Mouse (Mus musculus) CH12.LX (cell line): ENCODE data around the gene Taldo1. TPM values are rescaled to one million over a fixed set of nuclear protein-coding genes. Genes with fewer than 3 reads are reported as not detected.

Experiments used
- DNase-seq: peaks from one replicate; pipeline ENCODE4 v3.0.0-alpha.2; 2013; ENCODE audit errors: extremely low read depth
- H3K27ac ChIP-seq: 2 replicates; pipeline ENCODE4 v1.5.1; 2012; ENCODE audit warnings: low read depth, mild to moderate bottlenecking, control low read depth, moderate library complexity; ENCODE audit not compliant: insufficient read depth
- H3K27me3 ChIP-seq: replicated peaks from 2 replicates; pipeline ENCODE3; 2012; ENCODE audit warnings: inconsistent platforms
- H3K36me3 ChIP-seq, 2 experiments: replicated peaks in 1 of 2; 2 replicates each; pipeline versions ENCODE3 to v1.6.1; 2012; ENCODE audit warnings: inconsistent platforms in 1 of 2, low read length in 1 of 2, mild to moderate bottlenecking in 1 of 2, mixed read lengths in 1 of 2, moderate library complexity in 1 of 2; ENCODE audit not compliant: control insufficient read depth in 1 of 2, insufficient read depth in 1 of 2
- H3K4me1 ChIP-seq, 2 experiments: 2 replicates each; pipeline ENCODE4 v1.6.1; 2012; ENCODE audit warnings: inconsistent platforms in 1 of 2, moderate library complexity in 1 of 2; ENCODE audit not compliant: insufficient read depth in 2 of 2, control insufficient read depth in 1 of 2
- H3K4me2 ChIP-seq: 2 replicates; pipeline ENCODE4 v1.6.1; 2012; ENCODE audit warnings: low read depth, mild to moderate bottlenecking, control low read depth; ENCODE audit not compliant: poor library complexity, insufficient read depth, severe bottlenecking
- H3K4me3 ChIP-seq, 3 experiments: fragments of 150-350 bp in 1 of 3; sonication (generic) in 1 of 3; replicated peaks in 1 of 3; 2 replicates each; pipeline versions ENCODE3 to v1.5.1; 2011 to 2012; ENCODE audit warnings: low read depth in 2 of 3, low read length in 2 of 3, mild to moderate bottlenecking in 2 of 3, moderate library complexity in 2 of 3, control low read depth in 1 of 3, improper control_type of control experiment in 1 of 3, inconsistent platforms in 1 of 3, mixed read lengths in 1 of 3; ENCODE audit not compliant: poor library complexity in 1 of 3
- H3K79me2 ChIP-seq: replicated peaks from 2 replicates; pipeline ENCODE4 v1.6.1; 2012; ENCODE audit warnings: mild to moderate bottlenecking, moderate library complexity; ENCODE audit not compliant: control insufficient read depth, poor library complexity, insufficient read depth, severe bottlenecking; ENCODE audit errors: extremely low read depth
- H3K9ac ChIP-seq: 2 replicates; pipeline ENCODE4 v1.6.1; 2012; ENCODE audit warnings: low read depth, mild to moderate bottlenecking, control low read depth, moderate library complexity; ENCODE audit not compliant: insufficient read depth
- H3K9me3 ChIP-seq: replicated peaks from 2 replicates; pipeline ENCODE3; 2012; ENCODE audit warnings: low read length, inconsistent platforms, mixed read lengths
- BHLHE40 ChIP-seq: IDR thresholded peaks from 2 replicates; pipeline ENCODE4 v1.6.1; 2011; ENCODE audit warnings: mild to moderate bottlenecking, low read depth, low read length, improper control_type of control experiment
- CHD1 ChIP-seq: IDR thresholded peaks from 2 replicates; pipeline ENCODE4 v1.6.1; 2012; ENCODE audit warnings: low read depth, low read length, improper control_type of control experiment, inconsistent platforms
- CTCF ChIP-seq, 2 experiments: IDR thresholded peaks in 1 of 2; conservative IDR thresholded peaks in 1 of 2; 2 replicates each; pipeline ENCODE4 v1.5.1; 2011 to 2012; ENCODE audit warnings: low read depth in 2 of 2, low read length in 2 of 2, improper control_type of control experiment in 1 of 2, inconsistent platforms in 1 of 2, mild to moderate bottlenecking in 1 of 2, moderate library complexity in 1 of 2
- E2F4 ChIP-seq: IDR thresholded peaks from 2 replicates; pipeline ENCODE4 v1.6.1; 2011; ENCODE audit warnings: low read depth, low read length, improper control_type of control experiment; ENCODE audit not compliant: insufficient replicate concordance
- ELF1 ChIP-seq: IDR thresholded peaks from 2 replicates; pipeline ENCODE4 v1.6.1; 2014; ENCODE audit warnings: low read depth, mild to moderate bottlenecking, inconsistent platforms, low read length, improper control_type of control experiment
- EP300 ChIP-seq: IDR thresholded peaks from 2 replicates; pipeline ENCODE4 v1.6.1; 2011; ENCODE audit warnings: low read length, improper control_type of control experiment
- ETS1 ChIP-seq: conservative IDR thresholded peaks from 2 replicates; pipeline ENCODE4 v1.6.1; 2012; ENCODE audit warnings: low read depth, mild to moderate bottlenecking, inconsistent platforms, low read length, improper control_type of control experiment, moderate library complexity
- GABPA ChIP-seq: IDR thresholded peaks from 2 replicates; pipeline ENCODE4 v1.6.1; 2012; ENCODE audit warnings: low read depth, low read length, improper control_type of control experiment, inconsistent platforms; ENCODE audit not compliant: insufficient replicate concordance
- HCFC1 ChIP-seq: IDR thresholded peaks from 2 replicates; pipeline ENCODE4 v1.6.1; 2012; ENCODE audit warnings: low read depth, mild to moderate bottlenecking, inconsistent platforms, low read length, improper control_type of control experiment
- IRF4 ChIP-seq: IDR thresholded peaks from 2 replicates; pipeline ENCODE4 v1.6.1; 2014; ENCODE audit warnings: low read depth, mild to moderate bottlenecking, inconsistent platforms, low read length, improper control_type of control experiment
- MAFK ChIP-seq: IDR thresholded peaks from 2 replicates; pipeline ENCODE4 v1.6.1; 2011; ENCODE audit warnings: low read length, improper control_type of control experiment; ENCODE audit not compliant: insufficient replicate concordance
- MXI1 ChIP-seq: IDR thresholded peaks from 2 replicates; pipeline ENCODE4 v1.6.1; 2011; ENCODE audit warnings: mild to moderate bottlenecking, low read depth, low read length, improper control_type of control experiment
- NELFE ChIP-seq: IDR thresholded peaks from 2 replicates; pipeline ENCODE4 v1.6.1; 2011; ENCODE audit warnings: low read depth, low read length, improper control_type of control experiment
- POLR2A ChIP-seq: IDR thresholded peaks from 2 replicates; pipeline ENCODE4 v1.6.1; 2011; ENCODE audit warnings: low read depth, mild to moderate bottlenecking, improper control_type of control experiment, low read length
- RAD21 ChIP-seq: IDR thresholded peaks from 2 replicates; pipeline ENCODE4 v1.6.1; 2011; ENCODE audit warnings: low read depth, mild to moderate bottlenecking, low read length, improper control_type of control experiment, moderate library complexity
- RCOR1 ChIP-seq: conservative IDR thresholded peaks from 2 replicates; pipeline ENCODE4 v1.6.1; 2012; ENCODE audit warnings: low read depth, mild to moderate bottlenecking, inconsistent platforms, low read length, improper control_type of control experiment
- SMC3 ChIP-seq: IDR thresholded peaks from 2 replicates; pipeline ENCODE4 v1.6.1; 2011; ENCODE audit warnings: low read depth, low read length, improper control_type of control experiment
- TCF12 ChIP-seq: IDR thresholded peaks from 2 replicates; pipeline ENCODE4 v1.6.1; 2014; ENCODE audit warnings: low read depth, mild to moderate bottlenecking, inconsistent platforms, low read length, improper control_type of control experiment
- USF2 ChIP-seq: conservative IDR thresholded peaks from 2 replicates; pipeline ENCODE4 v1.6.1; 2011; ENCODE audit warnings: low read depth, low read length, improper control_type of control experiment
- ZMIZ1 ChIP-seq: IDR thresholded peaks from 2 replicates; pipeline ENCODE4 v1.6.1; 2012; ENCODE audit warnings: low read depth, mild to moderate bottlenecking, inconsistent platforms, low read length, improper control_type of control experiment
- ZNF384 ChIP-seq: IDR thresholded peaks from 2 replicates; pipeline ENCODE4 v1.6.1; 2012; ENCODE audit warnings: low read depth, low read length, improper control_type of control experiment, inconsistent platforms
- dilution Hi-C: fragments of 300-500 bp; cut with MboI; formaldehyde crosslinking; loops from 2 replicates; pipeline ENCODE4 v1.14.3; 2020; ENCODE audit warnings: low sequenced_read_pairs; ENCODE audit not compliant: extremely low pct_unique_long_range_greater_than_20kb, extremely low pct_ligation_motif_present
- in situ Hi-C: fragments of 300-500 bp; cut with MboI; formaldehyde crosslinking; loops from 3 replicates; pipeline ENCODE4 v1.14.3; 2019; ENCODE audit warnings: low sequenced_read_pairs, low pct_ligation_motif_present, low pct_unique_long_range_greater_than_20kb, mixed read lengths
- polyA plus RNA-seq: library from polyadenylated mRNA; unstranded; fragments of >175 nt; gene quantifications from 2 replicates; pipeline ENCODE4 v1.2.1, GENCODE M21; 2012; ENCODE audit warnings: low read depth; ENCODE audit not compliant: insufficient read length
- total RNA-seq, 2 experiments: library from RNA; depleted of rRNA; stranded (reverse); fragments of 300-350 nt in 1 of 2; fragments of >200 nt in 1 of 2; gene quantifications; 2 replicates each; pipeline ENCODE4 v1.2.3; 2012 to 2014

The Taldo1 gene
- total and polyA plus RNA-seq, 3 experiments, result 129 to 228 (median 188) TPM

- TF ChIP-seq TCF12, result no peak
- TF ChIP-seq ELF1, result no peak
- no peak for TF ChIP-seq MXI1
- no peaks in the 10 kb centered on the region for H3K9me3 ChIP-seq
These were observed 18.4 kb upstream of the Taldo1 start for GRCm38 (mm10) chr7:141373611-141374010.

DNA sequence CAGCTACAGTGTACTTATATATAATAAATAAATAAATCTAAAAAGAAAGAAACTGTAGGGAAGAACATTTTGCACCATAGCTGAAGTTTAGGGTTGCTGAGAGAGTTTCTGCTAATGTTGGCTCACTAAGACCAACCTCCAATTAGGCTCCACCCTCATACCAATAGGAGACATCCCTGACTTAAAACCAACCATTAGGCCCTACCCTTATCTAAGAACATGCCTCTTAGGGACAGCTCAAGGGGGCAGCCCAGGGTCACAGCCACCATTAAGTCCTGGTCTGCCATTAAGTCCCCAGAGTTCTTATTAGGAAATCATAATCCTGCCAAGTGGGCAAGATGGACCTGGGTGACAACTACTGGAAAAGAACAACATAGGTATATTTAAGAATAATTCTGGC is 17.6 kb upstream of the Taldo1 start:
- dilution Hi-C loops, result no loop called here
- no peak overlapping the region for H3K9ac ChIP-seq
- H3K27ac ChIP-seq, result no peak overlapping the region
- H3K4me1 ChIP-seq, result peaks cover 8 to 39% of the 10 kb centered on the region in 2 experiments; a peak in 3 of 4 replicates
- no peak for DNase-seq
- H3K36me3 ChIP-seq, result no peaks in the 10 kb centered on the region
- no peaks in the 10 kb centered on the region for H3K9me3 ChIP-seq
- no peak for TF ChIP-seq GABPA
- TF ChIP-seq ETS1, result no peak
- no peak for TF ChIP-seq BHLHE40
- TF ChIP-seq NELFE, result no peak
- TF ChIP-seq POLR2A, result no peak
- no peak for TF ChIP-seq EP300
- TF ChIP-seq CHD1, result no peak
- no peak for TF ChIP-seq E2F4
- TF ChIP-seq ZNF384, result no peak
- TF ChIP-seq HCFC1, result no peak
- no peak for TF ChIP-seq CTCF (conservative IDR thresholded peaks at IDR 0.05 in 1 of 2, IDR thresholded peaks at IDR 0.05 in 1 of 2; ENCODE audit: low read depth in 2 of 2, low read length in 2 of 2)
- TF ChIP-seq SMC3, result no peak
- no peak for TF ChIP-seq RCOR1
- no peak for TF ChIP-seq ELF1
- no peak for TF ChIP-seq MAFK
- TF ChIP-seq USF2, result no peak
- no peak for TF ChIP-seq ZMIZ1
- TF ChIP-seq RAD21, result no peak
- TF ChIP-seq IRF4, result no peak
- H3K79me2 ChIP-seq, result no peaks in the 10 kb centered on the region
- no peak overlapping the region for H3K4me3 ChIP-seq
- in situ Hi-C loops, result loop anchor here (25.0 kb wide), 1 partner anchor 387 kb away; no protein-coding TSS in a partner anchor
- no peaks in the 10 kb centered on the region for H3K27me3 ChIP-seq
- no peak overlapping the region for H3K4me2 ChIP-seq

More at GRCm38 (mm10) chr7:141373611-141374010, 18.4 kb upstream of the Taldo1 start:
- Histone ChIP-seq H3K9ac (no peak overlapping the region), H3K4me1 (peaks cover 8 to 41% of the 10 kb centered on the region in 2 experiments; a peak in 3 of 4 replicates), H3K36me3 (no peaks in the 10 kb centered on the region), H3K4me3 (no peak overlapping the region), H3K27me3 (no peaks in the 10 kb centered on the region), H3K27ac (no peak overlapping the region), H3K4me2 (no peak overlapping the region), H3K79me2 (no peaks in the 10 kb centered on the region)
- in situ Hi-C loops (loop anchor here (25.0 kb wide), 1 partner anchor 386 kb away; no protein-coding TSS in a partner anchor), dilution Hi-C loops (no loop called here)
- no peak for DNase-seq
